Mouse (Mus musculus): ENCODE data around the gene Rab11fip4. TPM values are rescaled to one million over a fixed set of nuclear protein-coding genes. Genes with fewer than 3 reads are reported as not detected.

Rab11fip4 gene
- polyA plus RNA-seq, 1 experiment from 2014 or later: 2.4 TPM

- Histone ChIP-seq H3K9ac (no peak overlapping the region), H3K4me3 (no peak overlapping the region), H3K4me1 (peaks cover 34% of the 10 kb centered on the region), H3K27me3 (no peaks in the 10 kb centered on the region), H3K27ac (peak overlapping the region; percentile 65), H3K9me3 (no peaks in the 10 kb centered on the region), H3K4me2 (no peak overlapping the region), H3K36me3 (no peaks in the 10 kb centered on the region)
- ATAC-seq (ENCODE audit: borderline replicate concordance, extremely low read depth, low FRiP score, low TSS enrichment): peak; percentile 54
- 64% methylated on average over 15 of the region's 15 CpGs for WGBS
These were observed 145.4 kb downstream of the Rab11fip4 start for GRCm38 (mm10) chr11:79736232-79737006.

DNA sequence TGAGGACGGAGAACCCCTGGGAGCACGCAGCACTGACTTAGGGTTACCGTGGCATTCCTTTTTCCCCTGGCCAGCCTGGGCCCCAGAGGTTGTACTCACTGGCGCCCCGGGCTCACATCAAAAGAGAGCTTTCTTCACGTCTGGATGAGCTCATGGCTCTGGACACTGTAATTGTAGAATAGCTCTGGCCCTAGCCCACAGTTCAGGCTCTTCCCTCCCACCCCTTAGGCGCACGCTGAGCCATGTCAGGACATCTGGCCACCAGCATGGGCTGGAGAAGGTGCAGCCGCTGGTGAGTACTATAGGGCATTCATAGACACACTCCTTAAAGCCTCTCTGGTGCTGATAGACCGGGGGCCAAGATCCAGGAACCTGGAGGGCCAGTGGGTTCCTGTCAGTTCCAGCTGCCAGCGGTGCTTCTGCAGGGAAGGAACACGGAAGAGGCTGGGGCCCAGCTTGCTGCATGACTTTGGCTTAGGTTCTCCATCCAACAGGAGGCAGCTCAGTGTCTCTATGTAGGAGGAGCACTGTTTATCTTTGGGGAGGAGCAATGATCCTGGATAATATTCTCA lies 146.2 kb downstream of the Rab11fip4 start:
- Histone ChIP-seq H3K27ac (peak overlapping the region; percentile 65), H3K9ac (no peak overlapping the region), H3K4me2 (no peak overlapping the region), H3K27me3 (no peaks in the 10 kb centered on the region), H3K9me3 (no peaks in the 10 kb centered on the region), H3K36me3 (no peaks in the 10 kb centered on the region), H3K4me1 (peaks cover 34% of the 10 kb centered on the region), H3K4me3 (no peak overlapping the region)
- ATAC-seq (ENCODE audit: borderline replicate concordance, extremely low read depth, low FRiP score, low TSS enrichment): 0 out of 2 replicates have a peak, but pooled peaks have one; percentile 6
- WGBS: 63% methylated on average over 12 of the region's 12 CpGs

- peak overlapping the region; percentile 95 for H3K27ac ChIP-seq
- H3K4me2 ChIP-seq: no peak overlapping the region
- no peaks in the 10 kb centered on the region for H3K36me3 ChIP-seq
- no peaks in the 10 kb centered on the region for H3K27me3 ChIP-seq
- no peak for ATAC-seq (ENCODE audit: borderline replicate concordance, extremely low read depth, low FRiP score, low TSS enrichment)
- WGBS: 81% methylated on average over 6 of the region's 6 CpGs
- no peaks in the 10 kb centered on the region for H3K9me3 ChIP-seq
- H3K9ac ChIP-seq: no peak overlapping the region
- H3K4me3 ChIP-seq: no peak overlapping the region
- H3K4me1 ChIP-seq: peaks cover 34% of the 10 kb centered on the region
These were observed 147.0 kb downstream of the Rab11fip4 start for GRCm38 (mm10) chr11:79737865-79738502.

DNA sequence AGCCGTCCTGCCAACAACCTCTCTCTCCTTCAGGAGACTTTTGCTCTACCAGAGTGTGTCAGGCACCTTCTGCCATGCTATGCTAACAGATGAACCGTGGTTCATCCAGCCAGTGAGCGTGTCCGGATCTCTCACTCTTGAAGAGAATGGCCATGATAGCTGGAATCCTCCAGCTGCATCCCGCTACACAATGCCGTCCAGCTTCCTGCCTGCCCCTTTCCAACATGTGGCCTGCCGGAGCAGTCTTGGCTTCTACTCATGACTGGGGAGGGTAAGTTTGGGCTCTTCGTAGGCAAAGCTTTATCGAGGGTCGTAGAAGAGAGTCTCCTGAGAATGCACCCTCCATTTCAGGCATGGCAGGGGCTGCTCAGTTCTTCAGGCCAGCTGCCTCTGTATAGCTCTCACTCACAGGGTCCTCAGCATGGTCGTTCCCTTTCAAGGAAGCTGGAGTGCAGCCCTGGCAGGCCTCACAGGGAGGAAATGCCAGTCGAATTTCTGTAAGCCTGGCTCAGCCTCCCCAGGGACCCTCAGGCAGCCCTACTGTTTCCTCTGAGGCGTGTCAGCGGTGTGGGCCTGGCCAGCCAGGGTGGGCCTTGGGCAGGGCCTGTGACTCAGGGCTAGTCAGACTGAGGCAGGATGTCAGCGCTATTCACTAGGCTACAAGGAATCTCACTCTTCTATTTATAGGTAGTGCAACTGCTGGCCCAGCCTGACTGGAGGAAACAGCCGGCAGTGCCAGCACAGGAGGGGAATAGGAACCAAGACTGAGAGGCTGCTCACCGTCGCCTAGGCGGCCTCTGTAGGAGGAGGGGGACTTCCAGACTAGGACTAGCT lies 147.9 kb downstream of the Rab11fip4 start:
- 44% methylated on average over 19 of the region's 19 CpGs for WGBS
- Histone ChIP-seq H3K27ac (peak overlapping the region; percentile 95), H3K27me3 (no peaks in the 10 kb centered on the region), H3K4me3 (no peak overlapping the region), H3K36me3 (no peaks in the 10 kb centered on the region), H3K9me3 (no peaks in the 10 kb centered on the region), H3K4me1 (peaks cover 34% of the 10 kb centered on the region), H3K4me2 (no peak overlapping the region), H3K9ac (no peak overlapping the region)
- ATAC-seq (ENCODE audit: borderline replicate concordance, extremely low read depth, low FRiP score, low TSS enrichment): peak; percentile 90

DNA sequence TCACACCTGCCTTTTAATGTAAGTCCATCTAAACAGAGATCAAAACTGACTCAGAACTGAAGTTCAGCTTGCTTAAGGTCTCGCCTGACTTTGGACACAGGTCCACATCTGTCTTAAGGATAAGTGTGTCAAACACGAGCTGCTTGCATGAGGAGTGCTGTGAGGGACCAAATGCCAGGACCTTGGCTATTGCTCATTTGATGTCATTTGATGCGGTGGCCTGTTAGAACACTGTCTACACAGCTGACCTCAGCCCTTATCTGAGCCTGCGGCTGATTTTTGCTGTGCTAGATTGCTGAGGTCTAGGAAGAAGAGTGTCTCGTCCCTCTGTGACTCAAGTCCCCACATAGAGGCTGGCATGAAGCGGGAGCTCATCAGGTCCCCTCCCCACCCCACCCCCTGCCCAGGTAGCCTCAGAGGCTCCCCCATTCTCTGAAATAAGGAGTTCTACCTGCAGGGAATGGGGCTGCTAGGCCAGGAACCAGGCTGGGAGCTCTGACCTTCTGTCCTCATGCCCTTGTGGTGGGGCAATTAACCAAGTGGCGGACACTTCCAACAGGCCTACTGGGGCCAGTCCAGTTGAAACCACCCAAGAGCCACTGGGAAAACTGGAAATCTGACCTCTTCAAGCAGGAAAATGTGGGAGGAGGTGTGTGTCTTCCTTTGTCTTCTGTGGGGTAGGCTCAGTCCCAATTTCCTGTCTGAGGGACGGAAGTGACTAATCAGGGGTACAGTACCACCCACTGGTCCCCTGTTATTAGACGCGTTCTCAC lies 149.9 kb downstream of the Rab11fip4 start:
- Histone ChIP-seq H3K9me3 (no peaks in the 10 kb centered on the region), H3K4me1 (peaks cover 34% of the 10 kb centered on the region), H3K36me3 (no peaks in the 10 kb centered on the region), H3K27me3 (no peaks in the 10 kb centered on the region), H3K4me2 (no peak overlapping the region), H3K9ac (no peak overlapping the region), H3K4me3 (no peak overlapping the region), H3K27ac (no peak overlapping the region)
- WGBS: 73% methylated on average over 10 of the region's 10 CpGs
- ATAC-seq (ENCODE audit: borderline replicate concordance, extremely low read depth, low FRiP score, low TSS enrichment): no peak

GRCm38 (mm10) chr11:79746552-79747102 lies 155.6 kb downstream of the Rab11fip4 start:
- no peaks in the 10 kb centered on the region for H3K36me3 ChIP-seq
- peaks cover 22% of the 10 kb centered on the region; the same call in 1 of the 2 replicates for H3K4me1 ChIP-seq
- H3K27ac ChIP-seq: no peak overlapping the region
- H3K4me3 ChIP-seq: no peak overlapping the region
- no peaks in the 10 kb centered on the region for H3K9me3 ChIP-seq
- 65% methylated on average over 11 of the region's 11 CpGs for WGBS
- H3K27me3 ChIP-seq: no peaks in the 10 kb centered on the region
- no peak for ATAC-seq (ENCODE audit: borderline replicate concordance, extremely low read depth, low FRiP score, low TSS enrichment)
- H3K9ac ChIP-seq: no peak overlapping the region
- no peak overlapping the region for H3K4me2 ChIP-seq

MicroRNAs encoded within 50 kb of the gene (microRNA counts, 519-probe panel; counts per million panel counts)
- microRNA mmu-miR-193 (19.7 counts per million), microRNA mmu-miR-365 (3,186 counts per million, percentile 84 among the panel's probes with 10 or more counts)

Small RNA genes lying within 50 kb of the gene (microRNA-seq; reads per million reads assigned to microRNA genes)
- gene Mir193a (6.3 reads per million, percentile 23 among the genes with 10 or more reads in this experiment), gene Mir365-2 (2.2 reads per million, percentile 7 among the genes with 10 or more reads in this experiment)

Other genes with a start within 250 kb of the Rab11fip4 start
- 0.18 and 0.24 TPM in 2 replicates for gene Omg, start 87.1 kb upstream of the Rab11fip4 start, polyA plus RNA-seq (2015; fragmentation: Nextera tagmentation; extraction: Ambion mirVana)
- 0.26 and 0.66 TPM in 2 replicates for gene Evi2b, start 67.5 kb upstream of the Rab11fip4 start, polyA plus RNA-seq (2015; fragmentation: Nextera tagmentation; extraction: Ambion mirVana)
- 0.94 and 1.0 TPM in 2 replicates for gene Evi2, start 60.6 kb upstream of the Rab11fip4 start, polyA plus RNA-seq (2015; fragmentation: Nextera tagmentation; extraction: Ambion mirVana)
- 3.0 and 4.2 TPM in 2 replicates for gene Evi2a, start 60.6 kb upstream of the Rab11fip4 start, polyA plus RNA-seq (2015; fragmentation: Nextera tagmentation; extraction: Ambion mirVana)